Mouse (Mus musculus) midbrain, embryonic 10.5 days (tissue): ENCODE results near the gene Gm42669. TPM values are rescaled to one million over a fixed set of nuclear protein-coding genes. Genes with fewer than 3 reads are reported as not detected.
A peak's percentile ranks its signal among the peaks of the same experiment; 100 is the strongest.

Experiments used
- DNase-seq: peaks from one replicate; pipeline ENCODE4 v3.0.0-alpha.2; 2017; ENCODE audit warnings: low spot score
- H3K27ac ChIP-seq: fragments of 300-500 bp; sonication (generic); replicated peaks from 2 replicates; pipeline ENCODE4 v1.5.1; 2016; ENCODE audit warnings: mild to moderate bottlenecking
- H3K27me3 ChIP-seq: fragments of 300-500 bp; sonication (generic); 2 replicates; pipeline ENCODE4 v1.6.1; 2016; ENCODE audit warnings: low read depth, mild to moderate bottlenecking; ENCODE audit not compliant: poor library complexity, severe bottlenecking
- H3K36me3 ChIP-seq: fragments of 300-500 bp; sonication (generic); 2 replicates; pipeline ENCODE4 v1.6.1; 2016; ENCODE audit warnings: mild to moderate bottlenecking, moderate library complexity
- H3K4me1 ChIP-seq: fragments of 300-500 bp; sonication (generic); 2 replicates; pipeline ENCODE4 v1.6.1; 2016
- H3K4me3 ChIP-seq: fragments of 300-500 bp; sonication (generic); 2 replicates; pipeline ENCODE4 v1.5.1; 2016; ENCODE audit warnings: mild to moderate bottlenecking, moderate library complexity
- H3K9me3 ChIP-seq: fragments of 300-500 bp; sonication (generic); replicated peaks from 2 replicates; pipeline ENCODE4 v1.6.1; 2016; ENCODE audit warnings: mild to moderate bottlenecking
- WGBS: fragments of 180-500 bp; shearing (Covaris S2); methylation state at CpG from one replicate; pipeline ENCODE4 v1.1.7; 2016; 5-methylcytosine and 5-hydroxymethylcytosine counted together
- polyA plus RNA-seq: library from polyadenylated mRNA; unstranded; fragments of >200 nt; fragmentation: Nextera tagmentation; extraction: Ambion mirVana; gene quantifications from 2 replicates; pipeline ENCODE4 v1.2.1, GENCODE M21; 2016

Gm42669 gene
- polyA plus RNA-seq, 1 experiment from 2014 or later, result 0.15 TPM

DNA sequence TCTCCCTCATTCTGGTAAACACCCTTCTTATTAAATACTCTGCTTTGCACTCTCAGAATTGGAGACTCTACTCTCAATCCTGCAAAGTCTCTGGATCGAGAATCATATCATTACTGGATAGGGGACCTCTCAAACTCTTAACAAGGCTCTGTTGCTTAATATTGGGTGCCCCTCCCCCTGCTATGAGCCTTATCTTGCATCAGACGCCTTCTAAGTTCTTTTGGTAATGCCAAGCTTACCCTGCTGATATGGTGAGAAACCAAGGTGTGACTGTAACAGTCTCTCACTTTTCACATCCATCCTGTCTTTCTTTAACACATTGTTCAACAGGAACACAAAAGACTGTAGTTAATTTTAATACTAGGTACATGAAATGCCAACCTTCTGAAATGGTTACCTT lies 26.2 kb downstream of the Gm42669 start:
- no peaks in the 10 kb centered on the region for H3K4me1 ChIP-seq

GRCm38 (mm10) chr5:107534581-107534980 lies 27.2 kb downstream of the Gm42669 start, which contains the start of gene 1700028K03Rik:
TSS of gene 1700028K03Rik (plus strand) at chr5:107534709.
- Histone ChIP-seq H3K27me3 (no peaks in the 10 kb centered on the region), H3K4me3 (no peak within 1 kb of the TSS), H3K27ac (no peak within 1 kb of the TSS), H3K4me1 (no peaks in the 10 kb centered on the region), H3K36me3 (no peaks in the 10 kb centered on the region), H3K9me3 (no peaks in the 10 kb centered on the region)
- 75% methylated on average over 15 of the region's 15 CpGs for WGBS
- no peak for DNase-seq

More for the DNA sequence above, 26.2 kb downstream of the Gm42669 start:
- H3K9me3 ChIP-seq, result no peaks in the 10 kb centered on the region
- H3K27me3 ChIP-seq, result no peaks in the 10 kb centered on the region
- H3K27ac ChIP-seq, result no peak overlapping the region
- no peak for DNase-seq
- H3K4me3 ChIP-seq, result no peak overlapping the region
- WGBS, result 68% methylated on average over 2 of the region's 2 CpGs
- H3K36me3 ChIP-seq, result no peaks in the 10 kb centered on the region

DNA sequence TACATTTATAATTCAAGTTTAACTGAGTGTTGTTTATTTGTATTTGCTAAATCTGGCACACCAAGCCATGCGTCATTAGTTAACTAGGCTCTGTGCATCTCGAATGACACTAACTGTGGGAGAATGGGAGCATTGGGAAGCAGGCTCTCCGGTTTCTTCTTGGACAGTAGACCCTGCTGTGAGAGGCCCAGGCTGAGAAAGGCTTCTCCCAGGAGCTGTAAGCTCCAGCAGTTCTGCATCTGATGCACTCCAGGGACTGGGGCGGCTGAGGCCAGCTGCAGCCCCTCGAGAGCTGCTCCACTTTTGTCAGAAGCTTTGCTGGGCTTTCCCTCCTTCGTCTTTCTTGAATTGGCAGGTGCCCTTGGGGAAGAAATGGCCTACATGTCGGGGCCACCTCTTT lies 34.3 kb downstream of the Gm42669 start:
- H3K4me3 ChIP-seq, result no peak overlapping the region
- WGBS, result 30% methylated on average over 7 of the region's 7 CpGs

GRCm38 (mm10) chr5:107545927-107546326 lies 38.5 kb downstream of the Gm42669 start:
- no peak for DNase-seq
- Histone ChIP-seq H3K4me3 (no peak overlapping the region), H3K9me3 (no peaks in the 10 kb centered on the region), H3K27ac (no peak overlapping the region), H3K36me3 (peaks cover 11% of the 10 kb centered on the region), H3K4me1 (peaks cover 4% of the 10 kb centered on the region; the same call in 1 of the 2 replicates), H3K27me3 (no peaks in the 10 kb centered on the region)
- 89% methylated on average over 4 of the region's 4 CpGs for WGBS

More for the DNA sequence above, 34.3 kb downstream of the Gm42669 start:
- no peak for DNase-seq
- H3K4me1 ChIP-seq, result peaks cover 4% of the 10 kb centered on the region; the same call in 1 of the 2 replicates
- H3K9me3 ChIP-seq, result no peaks in the 10 kb centered on the region
- H3K36me3 ChIP-seq, result no peaks in the 10 kb centered on the region
- H3K27me3 ChIP-seq, result no peaks in the 10 kb centered on the region
- H3K27ac ChIP-seq, result no peak overlapping the region

GRCm38 (mm10) chr5:107547955-107548354 lies 40.5 kb downstream of the Gm42669 start:
- Histone ChIP-seq H3K27me3 (no peaks in the 10 kb centered on the region), H3K4me3 (no peak overlapping the region), H3K27ac (no peak overlapping the region), H3K9me3 (no peaks in the 10 kb centered on the region), H3K4me1 (no peaks in the 10 kb centered on the region), H3K36me3 (peaks cover 20% of the 10 kb centered on the region)
- DNase-seq, result no peak
- 91% methylated on average over 3 of the region's 3 CpGs for WGBS

DNA sequence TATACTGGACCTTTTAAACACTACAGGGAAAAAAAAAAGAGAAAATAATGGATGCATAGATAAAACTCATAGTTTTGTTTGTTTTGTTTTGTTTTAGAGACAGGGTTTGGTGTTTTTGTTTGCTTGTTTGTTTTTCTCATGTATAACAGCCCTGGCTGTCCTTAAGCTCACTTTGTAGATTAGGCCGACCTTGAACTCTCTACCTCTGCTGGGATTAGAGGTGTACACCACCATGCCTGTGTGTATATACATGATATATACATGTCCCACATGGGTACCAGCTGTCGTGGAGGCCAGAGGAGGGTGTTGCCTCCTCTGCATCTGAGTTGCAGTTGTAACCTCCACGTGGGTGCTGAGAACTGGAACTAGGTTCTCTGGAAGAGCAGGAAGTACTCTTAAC lies 41.0 kb downstream of the Gm42669 start:
- DNase-seq, result no peak
- H3K4me1 ChIP-seq, result no peaks in the 10 kb centered on the region
- H3K27me3 ChIP-seq, result no peaks in the 10 kb centered on the region
- no peak overlapping the region for H3K27ac ChIP-seq
- WGBS, result 92% methylated on average over 3 of the region's 3 CpGs
- no peaks in the 10 kb centered on the region for H3K9me3 ChIP-seq
- H3K36me3 ChIP-seq, result peaks cover 20% of the 10 kb centered on the region
- no peak overlapping the region for H3K4me3 ChIP-seq

- no peak for DNase-seq
- no peaks in the 10 kb centered on the region for H3K27me3 ChIP-seq
- no peaks in the 10 kb centered on the region for H3K4me1 ChIP-seq
- no peak overlapping the region for H3K4me3 ChIP-seq
- peaks cover 33% of the 10 kb centered on the region for H3K36me3 ChIP-seq
- no peaks in the 10 kb centered on the region for H3K9me3 ChIP-seq
- 87% methylated on average over 5 of the region's 5 CpGs for WGBS
- no peak overlapping the region for H3K27ac ChIP-seq
These were observed 46.9 kb downstream of the Gm42669 start for GRCm38 (mm10) chr5:107554336-107554735.

- 92% methylated on average over 3 of the region's 3 CpGs for WGBS
- no peak overlapping the region for H3K27ac ChIP-seq
- H3K27me3 ChIP-seq, result no peaks in the 10 kb centered on the region
- no peaks in the 10 kb centered on the region for H3K9me3 ChIP-seq
- H3K4me3 ChIP-seq, result no peak overlapping the region
- H3K36me3 ChIP-seq, result peaks cover 45% of the 10 kb centered on the region
- no peak for DNase-seq
- peaks cover 4% of the 10 kb centered on the region; the same call in 1 of the 2 replicates for H3K4me1 ChIP-seq
These were observed 49.5 kb downstream of the Gm42669 start for GRCm38 (mm10) chr5:107556969-107557368.

GRCm38 (mm10) chr5:107569148-107569547 lies 61.7 kb downstream of the Gm42669 start:
- peaks cover 63% of the 10 kb centered on the region for H3K36me3 ChIP-seq
- no peak for DNase-seq
- 96% methylated on average over 9 of the region's 9 CpGs for WGBS
- no peak overlapping the region for H3K27ac ChIP-seq
- H3K9me3 ChIP-seq, result no peaks in the 10 kb centered on the region
- H3K27me3 ChIP-seq, result no peaks in the 10 kb centered on the region
- H3K4me3 ChIP-seq, result no peak overlapping the region
- H3K4me1 ChIP-seq, result no peaks in the 10 kb centered on the region

- H3K27ac ChIP-seq, result peak within 1 kb of the TSS; percentile 94
- H3K36me3 ChIP-seq, result peaks cover 26% of the 10 kb centered on the region
- peak; percentile 91 for DNase-seq
- no peaks in the 10 kb centered on the region for H3K27me3 ChIP-seq
- no peaks in the 10 kb centered on the region for H3K9me3 ChIP-seq
- peaks cover 15% of the 10 kb centered on the region for H3K4me1 ChIP-seq
- peak within 1 kb of the TSS; percentile 81 for H3K4me3 ChIP-seq
- 1% methylated on average over 58 of the region's 64 CpGs for WGBS
These were observed 90.1 kb downstream of the Gm42669 start, which contains the start of the genes Rpap2 and Glmn for GRCm38 (mm10) chr5:107597301-107598077. TSS of gene Rpap2 (plus strand) at chr5:107597373. TSS of gene Glmn (minus strand) at chr5:107597888.

DNA sequence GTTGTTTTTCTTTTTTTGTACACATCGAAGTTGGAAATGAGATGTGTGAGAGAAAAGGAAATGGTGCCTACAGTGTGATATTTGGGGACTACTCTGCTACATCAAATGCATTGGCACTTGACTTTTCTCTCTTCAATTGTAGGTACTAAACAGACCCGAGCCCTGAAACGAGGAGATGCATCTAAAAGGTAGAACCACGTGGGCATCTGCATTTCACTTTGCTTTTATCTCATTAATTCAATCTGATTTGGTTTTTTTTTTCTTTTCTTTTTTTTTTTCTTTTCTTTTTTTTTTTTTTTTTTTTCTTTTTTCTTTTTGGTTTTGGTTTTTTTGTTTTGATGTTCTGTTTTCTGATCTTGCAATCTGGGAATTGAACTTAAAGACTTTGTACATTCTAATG lies 91.0 kb downstream of the Gm42669 start:
- Histone ChIP-seq H3K4me3 (peak overlapping the region; percentile 81), H3K9me3 (no peaks in the 10 kb centered on the region), H3K27me3 (no peaks in the 10 kb centered on the region), H3K4me1 (peaks cover 15% of the 10 kb centered on the region), H3K27ac (peak overlapping the region; percentile 94), H3K36me3 (peaks cover 27% of the 10 kb centered on the region)
- WGBS, result 30% methylated on average over 4 of the region's 4 CpGs
- no peak for DNase-seq

DNA sequence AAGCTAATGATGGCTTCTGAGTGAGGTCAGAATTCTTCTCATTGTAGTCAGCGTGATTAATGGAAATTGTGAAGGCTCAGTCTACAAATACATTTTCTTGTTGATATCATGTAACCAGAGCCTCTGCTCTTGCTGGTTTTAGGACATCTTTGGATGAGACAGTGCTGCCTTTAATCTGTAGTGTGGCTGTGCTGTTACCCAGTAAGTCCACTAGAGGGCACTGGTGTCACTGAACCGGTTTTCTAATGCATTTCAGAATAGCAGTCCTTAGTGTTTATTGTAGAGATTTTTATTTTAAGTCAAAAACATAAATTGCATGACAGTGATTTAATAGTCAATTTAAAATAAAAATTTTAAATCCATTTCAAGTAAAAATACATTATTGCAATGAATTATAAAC lies 103.8 kb downstream of the Gm42669 start:
- Histone ChIP-seq H3K9me3 (no peaks in the 10 kb centered on the region), H3K36me3 (peaks cover 44% of the 10 kb centered on the region), H3K27me3 (no peaks in the 10 kb centered on the region), H3K4me3 (no peak overlapping the region), H3K27ac (no peak overlapping the region), H3K4me1 (no peaks in the 10 kb centered on the region)
- DNase-seq, result peak; percentile 63
- WGBS, result 3% methylated on average over 2 of the region's 2 CpGs

- WGBS, result 93% methylated on average over 6 of the region's 6 CpGs
- no peak overlapping the region for H3K4me3 ChIP-seq
- H3K27ac ChIP-seq, result no peak overlapping the region
- peaks cover 58% of the 10 kb centered on the region for H3K36me3 ChIP-seq
- H3K9me3 ChIP-seq, result no peaks in the 10 kb centered on the region
- no peak for DNase-seq
- no peaks in the 10 kb centered on the region for H3K4me1 ChIP-seq
- H3K27me3 ChIP-seq, result no peaks in the 10 kb centered on the region
These were observed 110.6 kb downstream of the Gm42669 start for GRCm38 (mm10) chr5:107617986-107618385.
